Mouse (Mus musculus): ENCODE results near the gene Slc35d3.

Gene Slc35d3

DNA sequence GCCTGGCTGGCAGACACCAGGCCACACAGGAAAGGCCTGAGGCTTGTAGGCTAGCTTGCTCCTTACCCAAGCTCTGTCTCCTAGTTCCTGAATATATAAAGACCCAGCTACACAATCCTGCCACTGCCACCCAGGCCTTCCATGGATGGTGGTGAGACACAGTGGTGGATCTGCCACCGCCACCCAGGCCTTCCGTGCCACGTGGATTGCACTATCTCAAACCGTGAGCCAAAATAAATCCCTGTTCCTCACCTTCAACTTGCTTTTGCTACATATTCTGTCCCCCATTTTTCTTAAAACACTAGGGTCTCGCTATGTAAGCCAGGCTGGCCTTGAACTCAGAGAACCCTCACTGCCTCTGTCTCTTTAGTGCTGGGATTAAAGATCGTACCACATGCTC lies 17.0 kb downstream of the Slc35d3 start:
- no peak for DNase-seq

DNA sequence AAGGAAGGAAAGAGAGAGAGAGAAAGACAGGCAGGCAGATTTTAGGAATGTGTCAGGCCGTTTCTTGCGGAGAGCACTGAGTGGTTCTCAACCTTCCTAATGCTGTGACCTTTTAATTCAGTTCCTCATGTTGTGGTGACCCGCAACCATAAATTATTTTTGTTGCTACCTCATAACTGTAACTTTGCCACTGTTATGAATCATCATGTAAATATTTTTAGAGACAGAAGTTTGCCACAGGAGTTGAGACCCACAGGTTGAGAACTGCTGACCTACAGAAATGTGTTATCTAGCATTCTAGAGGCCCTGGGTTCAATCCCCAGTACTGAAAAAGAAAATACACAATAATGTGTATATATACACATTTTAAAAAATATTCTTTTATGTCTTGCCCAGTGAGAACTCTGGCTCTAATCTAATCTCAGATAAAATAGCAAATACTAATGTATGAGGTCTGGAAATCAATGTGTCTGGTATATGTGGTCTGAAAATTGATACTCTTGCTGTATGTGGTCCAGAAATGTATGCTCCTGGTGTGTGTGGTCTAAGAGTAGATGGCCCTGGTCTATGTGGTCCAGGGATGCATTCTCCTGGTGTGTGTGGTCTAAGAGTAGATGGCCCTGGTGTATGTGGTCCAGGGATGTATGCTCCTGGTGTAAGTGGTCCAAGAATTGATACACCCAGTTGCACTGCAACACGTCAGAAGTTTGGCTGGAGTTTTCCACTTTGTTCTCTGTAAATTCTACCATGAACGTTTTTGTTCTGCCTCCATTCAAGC lies 20.0 kb downstream of the Slc35d3 start:
- no peak for DNase-seq

DNA sequence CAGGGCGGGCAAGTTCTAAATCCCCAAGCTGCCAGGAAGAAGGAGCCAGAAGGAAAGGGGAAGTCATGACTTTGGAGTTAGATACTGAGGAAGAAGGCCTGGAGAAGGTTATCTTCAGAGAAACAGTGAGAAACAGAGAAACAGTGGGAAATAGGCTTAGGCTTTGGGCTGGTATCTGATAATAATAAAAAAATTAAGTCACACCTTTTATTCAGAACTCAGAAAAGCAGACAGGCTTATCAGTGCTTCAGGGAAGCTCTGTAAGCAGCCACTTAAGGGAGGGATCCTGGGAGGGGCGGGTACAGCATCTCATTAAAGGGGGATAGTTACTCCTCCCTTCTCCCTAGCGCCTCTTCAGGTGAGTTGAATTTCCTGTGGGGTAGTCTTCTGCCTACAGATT lies 30.3 kb downstream of the Slc35d3 start:
- no peak for DNase-seq

DNA sequence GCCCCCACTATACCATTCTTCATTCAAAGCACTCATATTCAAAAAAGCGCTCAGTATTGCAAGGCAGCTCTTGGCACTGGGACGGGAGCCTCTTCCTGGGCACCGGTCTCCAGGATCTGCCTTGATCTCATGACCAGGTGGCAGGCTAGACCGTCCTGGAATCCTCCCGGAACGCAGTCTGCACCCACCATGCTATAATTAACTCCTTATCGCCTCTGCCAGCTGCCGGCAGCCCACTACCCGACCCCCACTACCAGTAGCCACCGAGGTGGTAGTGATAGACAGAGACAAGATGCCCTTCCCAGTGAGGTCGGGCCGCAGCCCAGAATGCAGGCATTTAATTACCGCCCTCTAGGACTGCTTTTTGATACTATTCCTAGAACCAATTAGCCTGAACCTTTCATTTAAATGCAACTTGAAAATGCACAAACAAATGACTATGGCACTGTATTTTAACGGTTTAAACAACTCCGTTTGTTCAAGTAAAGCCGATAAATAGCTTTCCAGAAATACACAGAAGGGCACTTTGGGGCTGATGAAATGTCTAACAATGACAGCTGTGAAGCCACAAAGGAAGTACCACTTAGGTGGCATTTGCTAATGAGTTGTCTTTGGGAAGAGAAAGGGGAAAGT lies 32.4 kb downstream of the Slc35d3 start:
- no peak for DNase-seq

DNA sequence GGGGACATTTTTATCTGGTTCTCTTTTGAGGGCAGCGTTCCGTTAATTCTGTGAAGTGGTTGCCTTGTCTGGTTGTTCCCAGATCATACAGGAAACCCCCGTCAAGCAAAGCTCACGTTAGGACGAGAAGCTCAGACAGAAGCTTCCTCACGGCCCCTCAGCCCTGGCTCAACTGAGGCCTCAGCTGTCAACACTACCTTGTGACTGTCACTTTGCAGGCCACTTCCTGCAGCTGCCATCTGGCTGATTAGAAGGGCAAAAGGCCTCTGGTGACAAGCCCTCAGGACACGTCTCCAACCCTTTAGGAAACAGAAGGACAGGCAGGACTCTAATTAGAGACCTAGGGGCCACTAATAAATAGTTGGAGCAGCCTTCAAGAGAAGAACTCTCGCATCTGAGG lies 35.9 kb downstream of the Slc35d3 start:
- DNase-seq: no peak

DNA sequence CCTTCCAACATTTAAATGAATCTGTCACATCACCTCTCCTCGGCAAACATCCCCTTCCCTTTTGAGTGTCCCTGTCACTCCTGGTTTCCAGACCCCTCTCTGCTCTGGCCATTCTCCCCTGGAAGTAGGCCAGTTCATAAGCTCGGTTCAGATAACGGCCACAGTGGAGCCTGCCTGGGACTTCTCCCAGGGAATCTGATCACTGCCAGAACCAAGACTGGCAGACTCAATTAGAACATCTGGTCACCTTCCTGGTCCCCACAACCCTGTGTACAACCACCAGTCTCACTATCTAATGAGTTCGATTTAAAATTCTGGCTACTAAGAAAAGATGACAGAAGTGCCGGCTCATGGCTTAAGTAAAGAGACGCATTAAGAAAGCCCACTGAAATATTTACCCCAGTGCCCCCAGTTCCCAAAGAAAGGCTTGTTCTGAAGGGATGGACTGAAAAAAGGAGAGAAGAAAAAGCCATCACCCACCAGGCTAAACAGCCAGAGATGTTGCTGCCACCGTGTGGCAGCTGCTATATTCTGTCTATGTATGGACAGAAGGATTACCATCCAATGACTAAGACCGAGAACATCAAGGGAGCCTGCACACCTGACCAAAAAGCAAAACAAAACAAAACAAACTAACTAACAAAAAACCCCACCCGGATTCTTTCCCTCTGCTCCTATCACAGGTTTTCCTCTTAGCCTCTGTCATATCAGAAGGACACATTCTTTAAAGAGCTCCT lies 39.7 kb downstream of the Slc35d3 start:
- DNase-seq: peak; percentile 35 to 36

DNA sequence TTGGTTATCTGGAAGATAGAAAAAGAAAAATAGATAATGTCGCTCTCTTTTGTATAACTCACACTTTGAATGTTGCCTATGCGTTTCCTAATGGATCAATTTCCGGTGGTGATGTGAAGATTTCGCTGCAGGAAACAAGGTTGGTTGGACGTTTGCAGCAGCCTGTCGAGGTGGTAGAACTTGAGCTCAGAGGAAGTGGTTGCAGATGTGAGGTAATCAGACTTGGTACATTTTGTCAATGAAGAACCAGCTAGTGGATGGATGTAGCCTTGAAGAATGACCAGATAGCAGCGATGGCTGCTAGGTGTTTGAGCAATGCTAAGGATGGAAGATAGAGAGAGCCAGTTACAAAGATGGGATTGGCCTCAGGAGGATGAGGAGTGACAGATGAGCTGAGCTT lies 46.5 kb downstream of the Slc35d3 start:
- DNase-seq: peak in 1 of 2 experiments; percentile 9

DNA sequence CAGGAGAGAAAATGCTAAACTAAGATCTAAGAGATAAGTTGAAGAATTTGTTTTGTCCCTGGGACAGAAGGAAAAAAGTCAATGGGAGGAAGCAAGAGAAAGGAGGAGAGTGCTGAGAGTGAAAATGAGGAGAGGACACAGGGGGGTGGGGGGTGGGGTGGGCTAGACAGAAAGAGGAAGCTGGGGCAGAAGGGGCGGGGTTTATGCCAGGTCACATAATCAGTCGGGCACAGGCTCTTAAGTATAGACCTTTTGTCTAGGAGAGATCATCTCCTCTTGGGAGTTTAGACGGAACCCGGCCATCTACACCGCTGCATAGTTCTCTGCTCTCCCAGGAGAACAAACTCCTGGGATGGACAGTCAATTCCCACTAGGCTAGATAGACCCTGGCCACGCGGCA lies 48.3 kb downstream of the Slc35d3 start:
- peak in 1 of 2 experiments; percentile 16 for DNase-seq

All from B cell, adult 2 months (primary cell).